Mouse (Mus musculus) mature B cell (primary cell): ENCODE results near the gene Xrcc6.

Experiments
- in situ Hi-C: fragments of 300-500 bp; cut with MboI; formaldehyde crosslinking; loops from 2 replicates; pipeline ENCODE4 v1.14.3; 2019

Xrcc6 gene

DNA sequence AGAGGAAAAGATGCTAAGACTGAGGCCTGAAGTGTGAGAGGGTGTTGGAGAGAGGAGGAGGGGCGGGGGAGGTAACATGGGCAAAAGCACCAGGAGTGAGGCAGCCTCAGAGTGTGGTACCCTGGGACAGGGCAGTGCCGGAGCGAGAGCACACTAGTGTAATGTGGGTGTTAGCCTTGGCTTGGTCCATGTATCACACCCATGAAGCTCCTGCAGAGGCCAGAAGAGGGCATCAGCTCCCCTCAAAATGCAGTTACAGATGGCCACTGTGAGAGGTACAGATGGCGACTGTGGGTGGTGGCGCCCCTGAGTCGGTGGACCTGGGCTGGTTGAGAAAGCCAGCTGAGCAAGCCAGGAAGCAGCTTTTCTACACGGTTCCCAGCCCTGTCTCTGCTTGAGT, 93.5 kb downstream of the Xrcc6 start:
- in situ Hi-C loops, result no loop called here

DNA sequence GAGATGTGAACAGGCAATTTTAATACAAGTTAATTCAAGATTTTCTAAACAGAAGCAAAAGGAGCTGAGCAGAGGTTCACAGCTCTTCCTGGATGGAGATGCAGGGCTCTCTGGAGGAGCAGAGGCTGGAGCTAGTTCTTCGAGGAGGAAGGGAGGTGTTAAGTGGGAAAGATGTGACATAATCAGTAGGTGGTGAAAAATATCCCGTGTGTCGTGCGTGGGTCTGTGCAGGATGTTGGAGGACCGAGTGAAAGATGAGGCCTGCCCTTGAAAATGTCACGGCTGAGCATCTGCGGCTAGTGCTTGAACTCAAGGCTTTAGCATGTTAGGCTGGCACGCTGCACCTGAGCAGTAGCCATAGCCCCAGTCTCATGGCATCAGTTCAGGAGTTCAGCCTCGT, 98.0 kb downstream of the Xrcc6 start:
- in situ Hi-C loops, result no loop called here

GRCm38 (mm10) chr15:82086131-82086530, 98.5 kb downstream of the Xrcc6 start:
- in situ Hi-C loops, result no loop called here

- in situ Hi-C loops, result no loop called here
Measured at GRCm38 (mm10) chr15:82087266-82087665, 99.6 kb downstream of the Xrcc6 start.
